Mouse (Mus musculus) heart, postnatal 0 days (tissue): Measurements from ENCODE around the gene Syndig1l.

Experiments used
- CTCF ChIP-seq: IDR thresholded peaks from 2 replicates; pipeline ENCODE4 v1.5.1; 2016; ENCODE audit warnings: antibody characterized with exemption, control low read depth, low read depth
- EP300 ChIP-seq: IDR thresholded peaks from 2 replicates; pipeline ENCODE4 v1.6.1; 2016; ENCODE audit warnings: antibody characterized with exemption, low read depth

DNA sequence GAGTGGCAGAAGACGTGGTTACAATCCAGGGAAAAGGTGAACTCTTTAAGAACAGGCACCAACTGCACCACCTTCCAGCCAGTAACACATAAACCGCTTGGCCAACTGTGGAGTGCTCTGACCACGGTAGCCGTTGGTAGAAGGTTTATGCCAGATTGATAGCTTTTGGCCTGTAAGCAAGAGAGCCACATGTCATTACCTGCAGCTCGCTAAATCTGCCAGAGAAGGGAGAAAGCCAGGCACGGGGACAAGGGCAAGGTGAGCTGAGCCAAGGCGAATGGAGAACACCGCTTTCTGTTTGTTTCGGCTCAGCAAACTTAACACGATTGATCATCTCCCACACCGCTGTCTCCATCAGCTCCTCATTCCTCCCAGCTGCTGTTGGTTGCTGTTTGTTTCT lies 9.6 kb downstream of the Syndig1l start:
- TF ChIP-seq CTCF (no peak), EP300 (no peak)
